Mouse (Mus musculus) C2C12 (cell line): ENCODE data around the gene Med4.

Experiments used
- CEBPB ChIP-seq: IDR thresholded peaks from one replicate; pipeline ENCODE4 v1.6.1; 2011; ENCODE audit warnings: low read depth, mild to moderate bottlenecking, control low read depth, moderate library complexity
- CTCF ChIP-seq: IDR thresholded peaks from one replicate; pipeline ENCODE4 v1.5.1; 2011; ENCODE audit not compliant: control insufficient read depth, insufficient read depth, insufficient read length
- MAX ChIP-seq: IDR thresholded peaks from one replicate; pipeline ENCODE4 v1.6.1; 2011; ENCODE audit warnings: mild to moderate bottlenecking, control low read depth
- MYOD1 ChIP-seq: IDR thresholded peaks from one replicate; pipeline ENCODE4 v1.6.1; 2011; ENCODE audit warnings: low read depth; ENCODE audit not compliant: control insufficient read depth, insufficient read length
- MYOG ChIP-seq: IDR thresholded peaks from one replicate; pipeline ENCODE4 v1.6.1; 2011; ENCODE audit not compliant: control insufficient read depth, insufficient read length; ENCODE audit errors: extremely low read depth

GRCm38 (mm10) chr14:73552341-73553121 is 42.7 kb downstream of the Med4 start:
- TF ChIP-seq CTCF (no peak), MYOG (no peak), MAX (no peak), MYOD1 (no peak), CEBPB (no peak)
